Mouse (Mus musculus) forebrain, embryonic 14.5 days (tissue): ENCODE data around the gene Apol9b. TPM values are rescaled to one million over a fixed set of nuclear protein-coding genes. Genes with fewer than 3 reads are reported as not detected.

Source experiments
- ATAC-seq: fragments of 200-750 bp; cut with Nextera tagmentation; 2 replicates; pipeline ENCODE4 v1.8.0; 2017; ENCODE audit warnings: mild to moderate bottlenecking, moderate library complexity
- DNase-seq: peaks from one replicate; pipeline ENCODE4 v3.0.0-alpha.2; 2015; ENCODE audit warnings: low spot score
- H3K27ac ChIP-seq: fragments of 300-500 bp; sonication (generic); 2 replicates; pipeline ENCODE4 v1.5.1; 2014; ENCODE audit warnings: low read depth, mild to moderate bottlenecking, control low read depth, low read length, moderate library complexity
- H3K27me3 ChIP-seq: fragments of 300-500 bp; sonication (generic); replicated peaks from 2 replicates; pipeline ENCODE4 v1.6.1; 2014; ENCODE audit warnings: low read length, control low read depth, mixed read lengths; ENCODE audit not compliant: control insufficient read depth, insufficient read depth
- H3K36me3 ChIP-seq: fragments of 300-500 bp; sonication (generic); 2 replicates; pipeline ENCODE4 v1.6.1; 2014; ENCODE audit warnings: low read length, control low read depth; ENCODE audit not compliant: control insufficient read depth, insufficient read depth
- H3K4me1 ChIP-seq: fragments of 300-500 bp; sonication (generic); 2 replicates; pipeline ENCODE4 v1.6.1; 2014; ENCODE audit warnings: antibody characterized with exemption, low read length, control low read depth; ENCODE audit not compliant: control insufficient read depth, insufficient read depth
- H3K4me2 ChIP-seq: fragments of 300-500 bp; sonication (generic); 2 replicates; pipeline ENCODE4 v1.6.1; 2014; ENCODE audit warnings: mild to moderate bottlenecking, control low read depth, low read length
- H3K4me3 ChIP-seq: fragments of 300-500 bp; sonication (generic); 2 replicates; pipeline ENCODE4 v1.5.1; 2014; ENCODE audit warnings: low read depth, low read length, control low read depth
- H3K9ac ChIP-seq: fragments of 300-500 bp; sonication (generic); 2 replicates; pipeline ENCODE4 v1.6.1; 2014; ENCODE audit warnings: mild to moderate bottlenecking, low read length, control low read depth, moderate library complexity
- H3K9me3 ChIP-seq: fragments of 300-500 bp; sonication (generic); replicated peaks from 2 replicates; pipeline ENCODE4 v1.6.1; 2016; ENCODE audit warnings: low read length, control low read depth, mixed read lengths; ENCODE audit not compliant: control insufficient read depth
- WGBS: fragments of 180-500 bp; shearing (Covaris S2); extraction: QIAGEN DNeasy Blood & Tissue Kit; methylation state at CpG from one replicate; pipeline ENCODE4 v1.1.7; 2014; 5-methylcytosine and 5-hydroxymethylcytosine counted together
- polyA plus RNA-seq: library from polyadenylated mRNA; unstranded; fragments of >200 nt; fragmentation: Nextera tagmentation; extraction: Ambion mirVana; gene quantifications from 2 replicates; pipeline ENCODE4 v1.2.1, GENCODE M21; 2014

Gene Apol9b
- polyA plus RNA-seq, 1 experiment from 2014 or later: not detected

GRCm38 (mm10) chr15:77756848-77757247 lies 28.0 kb downstream of the Apol9b start, which contains the start of gene Apol8:
Gene Apol8 (minus strand): TSS chr15:77757003.
- H3K27ac ChIP-seq: no peak within 1 kb of the TSS
- H3K27me3 ChIP-seq: no peaks in the 10 kb centered on the region
- no peaks in the 10 kb centered on the region for H3K9me3 ChIP-seq
- H3K4me3 ChIP-seq: no peak within 1 kb of the TSS
- WGBS: 7% methylated on average over 9 of the region's 9 CpGs
- H3K4me1 ChIP-seq: no peaks in the 10 kb centered on the region
- no peak within 1 kb of the TSS for H3K4me2 ChIP-seq
- H3K9ac ChIP-seq: no peak within 1 kb of the TSS
- ATAC-seq (no peak), DNase-seq (peak; percentile 57)
- peaks cover 18% of the 10 kb centered on the region for H3K36me3 ChIP-seq

DNA sequence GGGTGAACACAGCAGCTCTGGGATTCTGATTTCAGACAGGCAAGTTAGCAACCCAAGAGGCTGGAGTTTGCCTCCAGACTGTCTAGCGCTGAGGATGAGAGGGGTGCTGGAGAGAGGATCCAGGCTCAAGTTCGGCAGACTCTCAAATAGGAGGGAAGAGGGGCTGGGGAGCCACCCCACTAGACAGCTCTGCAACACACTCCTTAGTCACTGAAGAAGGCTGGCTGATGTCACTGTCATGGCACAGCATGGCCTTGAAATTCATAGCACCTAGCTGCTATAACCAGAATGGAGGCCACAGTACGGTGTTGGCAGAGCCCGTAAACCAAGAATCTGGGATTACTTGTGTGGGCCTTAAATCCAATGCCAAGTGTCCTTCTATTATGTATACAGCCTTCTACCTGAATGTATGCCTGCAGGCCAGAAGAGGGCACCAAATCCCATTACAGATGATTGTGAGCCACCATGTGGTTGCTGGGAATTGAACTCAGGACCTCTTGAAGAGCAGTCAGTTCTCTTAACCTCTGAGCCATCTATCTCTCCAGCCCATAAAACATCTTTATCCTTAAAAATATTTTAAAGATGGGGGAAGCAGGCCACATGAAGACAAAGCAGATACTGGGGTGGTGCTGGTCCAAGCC lies 28.9 kb downstream of the Apol9b start:
- Histone ChIP-seq H3K9me3 (no peaks in the 10 kb centered on the region), H3K27ac (no peak overlapping the region), H3K9ac (no peak overlapping the region), H3K27me3 (no peaks in the 10 kb centered on the region), H3K4me2 (no peak overlapping the region), H3K4me1 (no peaks in the 10 kb centered on the region), H3K36me3 (peaks cover 24% of the 10 kb centered on the region), H3K4me3 (no peak overlapping the region)
- WGBS: 84% methylated on average over 4 of the region's 4 CpGs
- DNase-seq (no peak), ATAC-seq (no peak)

DNA sequence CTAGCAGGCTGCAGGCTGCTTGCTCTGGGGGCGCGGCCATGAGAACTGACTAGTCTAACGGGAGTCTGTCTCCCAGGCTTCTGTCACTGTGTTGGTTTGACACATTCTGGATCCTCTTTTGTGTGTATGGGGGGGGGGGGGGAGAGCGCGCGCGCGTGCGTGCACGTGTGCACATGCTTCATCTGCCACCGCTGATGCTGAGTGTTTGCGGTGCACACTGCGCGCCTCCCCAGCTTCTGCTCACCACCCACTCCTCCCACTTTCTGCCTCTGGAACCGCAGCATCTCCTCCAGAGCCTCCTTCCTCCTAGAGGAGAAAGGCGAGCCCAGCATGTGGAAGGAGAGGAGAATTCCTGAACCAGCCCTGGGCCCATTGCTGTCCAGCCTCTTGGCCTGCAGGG lies 31.2 kb downstream of the Apol9b start:
- H3K36me3 ChIP-seq: peaks cover 45% of the 10 kb centered on the region
- no peaks in the 10 kb centered on the region for H3K9me3 ChIP-seq
- no peak overlapping the region for H3K4me3 ChIP-seq
- no peak for ATAC-seq
- 90% methylated on average over 10 of the region's 16 CpGs for WGBS
- DNase-seq: no peak
- H3K27ac ChIP-seq: no peak overlapping the region
- no peaks in the 10 kb centered on the region for H3K4me1 ChIP-seq
- H3K27me3 ChIP-seq: no peaks in the 10 kb centered on the region
- no peak overlapping the region for H3K4me2 ChIP-seq
- no peak overlapping the region for H3K9ac ChIP-seq

- Histone ChIP-seq H3K9ac (no peak overlapping the region), H3K27ac (no peak overlapping the region), H3K4me3 (no peak overlapping the region), H3K4me1 (no peaks in the 10 kb centered on the region), H3K36me3 (peaks cover 56% of the 10 kb centered on the region), H3K4me2 (no peak overlapping the region), H3K9me3 (no peaks in the 10 kb centered on the region), H3K27me3 (no peaks in the 10 kb centered on the region)
- no peak for DNase-seq
- ATAC-seq: no peak
- WGBS: 97% methylated on average over 7 of the region's 7 CpGs
Measured at GRCm38 (mm10) chr15:77761083-77761482, 32.2 kb downstream of the Apol9b start.

- 78% methylated on average over 22 of the region's 22 CpGs for WGBS
- H3K4me1 ChIP-seq: no peaks in the 10 kb centered on the region
- no peaks in the 10 kb centered on the region for H3K27me3 ChIP-seq
- H3K9me3 ChIP-seq: no peaks in the 10 kb centered on the region
- no peak overlapping the region for H3K4me3 ChIP-seq
- ATAC-seq (no peak), DNase-seq (peak; percentile 44)
- peaks cover 63% of the 10 kb centered on the region for H3K36me3 ChIP-seq
- H3K9ac ChIP-seq: no peak overlapping the region
- H3K4me2 ChIP-seq: no peak overlapping the region
- H3K27ac ChIP-seq: no peak overlapping the region
Measured at GRCm38 (mm10) chr15:77761561-77762380, 32.9 kb downstream of the Apol9b start.

- no peak overlapping the region for H3K4me2 ChIP-seq
- H3K4me1 ChIP-seq: no peaks in the 10 kb centered on the region
- no peak overlapping the region for H3K4me3 ChIP-seq
- no peak for ATAC-seq
- no peak overlapping the region for H3K9ac ChIP-seq
- H3K27me3 ChIP-seq: no peaks in the 10 kb centered on the region
- 94% methylated on average over 16 of the region's 16 CpGs for WGBS
- no peaks in the 10 kb centered on the region for H3K9me3 ChIP-seq
- no peak for DNase-seq
- no peak overlapping the region for H3K27ac ChIP-seq
- peaks cover 75% of the 10 kb centered on the region for H3K36me3 ChIP-seq
Measured at GRCm38 (mm10) chr15:77763050-77763449, 34.2 kb downstream of the Apol9b start.

- no peak for ATAC-seq
- Histone ChIP-seq H3K36me3 (peaks cover 82% of the 10 kb centered on the region), H3K27me3 (no peaks in the 10 kb centered on the region), H3K9ac (no peak overlapping the region), H3K9me3 (no peaks in the 10 kb centered on the region), H3K4me2 (no peak overlapping the region), H3K4me1 (no peaks in the 10 kb centered on the region), H3K4me3 (no peak overlapping the region), H3K27ac (no peak overlapping the region)
- 93% methylated on average over 11 of the region's 11 CpGs for WGBS
- DNase-seq: no peak
Measured at GRCm38 (mm10) chr15:77763702-77764101, 34.9 kb downstream of the Apol9b start.

DNA sequence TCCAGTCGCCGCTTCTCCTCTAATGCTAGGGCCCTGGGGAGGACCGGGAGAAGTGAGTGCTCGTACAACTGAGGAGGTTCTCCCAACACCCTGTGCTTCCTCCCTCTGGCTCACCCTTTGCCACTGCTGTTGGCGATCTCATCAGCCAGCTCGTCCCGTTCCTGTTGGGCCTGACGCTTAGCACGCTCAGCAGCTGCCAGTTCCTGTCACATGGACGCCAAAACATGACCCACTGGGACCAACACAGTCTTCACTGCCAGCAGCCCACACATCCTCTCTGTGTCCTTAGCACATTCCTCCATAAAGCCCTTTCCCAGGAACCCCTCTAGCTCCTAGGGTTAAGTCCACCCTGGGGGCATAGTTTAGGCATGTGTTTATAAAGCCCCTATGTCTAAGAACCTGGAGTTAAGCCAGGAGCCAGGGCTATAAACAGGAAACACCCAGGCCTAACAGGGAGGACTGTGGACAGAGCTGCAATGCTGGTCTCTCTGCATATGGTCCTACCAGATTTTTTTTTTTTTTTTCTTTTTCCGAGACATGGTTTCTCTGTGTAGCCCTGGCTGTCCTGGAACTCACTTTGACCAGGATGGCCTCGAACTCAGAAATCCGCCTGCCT lies 35.7 kb downstream of the Apol9b start:
- ATAC-seq: no peak
- DNase-seq: peak; percentile 12
- H3K9ac ChIP-seq: no peak overlapping the region
- no peaks in the 10 kb centered on the region for H3K4me1 ChIP-seq
- WGBS: 82% methylated on average over 13 of the region's 13 CpGs
- H3K4me3 ChIP-seq: no peak overlapping the region
- H3K27ac ChIP-seq: no peak overlapping the region
- no peak overlapping the region for H3K4me2 ChIP-seq
- H3K9me3 ChIP-seq: no peaks in the 10 kb centered on the region
- H3K27me3 ChIP-seq: no peaks in the 10 kb centered on the region
- peaks cover 90% of the 10 kb centered on the region for H3K36me3 ChIP-seq
